Mouse (Mus musculus): Measurements from ENCODE around the gene Top2a.

Top2a gene

DNA sequence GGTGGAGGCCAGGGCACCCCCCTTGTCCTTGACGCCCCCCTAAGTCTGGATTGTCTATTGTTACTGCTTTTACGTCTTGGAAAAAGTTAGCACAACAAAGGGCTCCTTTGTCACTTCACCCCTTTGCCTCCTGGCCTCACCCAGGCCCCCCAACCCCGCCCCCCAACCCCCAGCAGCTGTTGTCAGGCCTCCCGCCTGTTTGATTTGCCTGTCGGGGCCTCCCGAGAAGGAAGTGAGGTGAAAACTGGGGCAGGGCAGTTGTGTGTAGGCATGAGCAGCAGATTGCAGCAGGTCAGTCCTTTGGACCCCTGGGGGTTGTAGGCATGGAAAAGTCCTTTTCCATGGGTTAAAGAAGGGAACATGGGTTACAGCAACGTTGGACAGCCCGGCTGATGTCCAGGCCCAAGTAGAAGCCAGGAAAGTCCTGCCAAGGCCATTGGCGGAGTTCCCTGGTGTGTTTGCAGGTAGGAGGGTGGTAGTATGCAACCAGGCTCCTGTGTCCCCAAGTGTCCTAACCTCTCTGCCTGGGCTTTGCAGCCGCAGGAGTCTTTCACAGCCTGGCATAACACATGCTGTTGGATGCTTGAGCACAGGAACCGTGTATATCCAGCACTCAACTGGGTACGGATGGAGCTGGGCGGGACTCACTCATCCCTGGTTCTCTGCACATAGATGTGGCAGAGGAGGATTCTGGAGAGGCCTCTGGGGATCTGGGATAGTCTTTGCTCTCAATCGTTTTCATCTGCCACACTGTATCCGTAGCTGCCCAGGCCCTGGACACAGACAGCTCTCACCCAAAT lies 59.2 kb downstream of the Top2a start:
- DNase-seq (ENCODE audit: low spot score): no peak

DNA sequence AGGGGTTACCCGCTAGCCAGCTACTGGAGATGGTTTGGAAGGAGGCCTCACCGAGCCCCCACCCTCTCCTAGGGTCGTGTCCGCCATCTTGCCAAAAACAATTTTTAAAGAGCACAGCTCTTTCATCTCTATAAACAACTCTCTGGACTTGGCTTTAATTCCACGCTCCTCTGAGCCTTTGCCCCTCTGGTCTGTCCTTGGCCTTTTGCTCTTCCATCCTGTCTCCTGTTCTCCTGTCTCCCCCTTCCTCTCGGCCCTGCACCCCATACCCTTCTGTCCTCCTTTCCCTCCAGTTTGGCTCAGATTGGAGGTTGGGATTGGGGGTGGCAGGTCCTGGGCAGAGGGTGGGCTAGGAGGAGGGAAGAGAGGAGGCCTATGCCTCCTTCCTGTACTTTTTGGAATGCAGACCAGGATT lies 59.8 kb downstream of the Top2a start:
- no peak for DNase-seq (ENCODE audit: low spot score)

DNA sequence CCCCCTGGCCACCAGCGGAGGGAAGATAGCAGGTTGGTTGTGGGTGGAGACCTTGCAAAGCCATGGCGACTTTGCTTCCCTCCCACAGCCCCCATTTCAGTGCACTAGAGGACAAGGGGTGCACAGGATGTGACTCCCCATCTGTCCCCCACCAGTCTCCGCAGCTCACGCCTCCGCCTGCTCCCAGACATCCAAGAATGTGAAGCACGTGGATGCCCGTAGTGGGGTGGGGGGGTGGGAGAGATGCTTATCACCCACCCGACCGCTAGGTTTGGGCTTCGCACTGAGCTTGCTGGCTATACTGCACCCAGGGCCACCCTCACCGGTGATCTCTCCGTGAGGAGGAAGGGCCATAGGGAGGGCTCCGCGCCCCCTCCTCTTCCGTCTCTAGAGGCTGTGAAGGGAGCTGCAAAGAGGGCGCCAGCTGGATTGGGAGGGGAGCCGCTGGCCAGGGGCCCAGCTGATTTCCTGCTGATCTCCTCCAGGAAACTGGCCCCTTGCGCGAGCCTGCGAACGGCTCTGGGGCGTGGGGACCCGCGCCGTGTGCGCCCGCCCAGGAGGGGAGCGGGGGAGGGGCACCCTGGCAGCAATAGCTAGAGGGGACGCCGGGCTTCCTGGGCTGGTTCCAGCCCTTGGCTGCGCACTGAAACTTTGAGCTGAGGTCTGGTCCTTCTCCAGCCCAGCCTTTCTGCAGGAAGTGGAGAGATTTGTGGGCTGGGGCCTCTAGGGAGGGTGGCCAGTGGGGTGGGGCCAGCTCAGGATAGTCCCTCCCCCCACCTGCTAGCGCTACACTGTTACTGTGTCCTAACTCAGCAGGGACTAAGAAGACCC lies 60.6 kb downstream of the Top2a start:
- DNase-seq (ENCODE audit: low spot score): no peak

DNA sequence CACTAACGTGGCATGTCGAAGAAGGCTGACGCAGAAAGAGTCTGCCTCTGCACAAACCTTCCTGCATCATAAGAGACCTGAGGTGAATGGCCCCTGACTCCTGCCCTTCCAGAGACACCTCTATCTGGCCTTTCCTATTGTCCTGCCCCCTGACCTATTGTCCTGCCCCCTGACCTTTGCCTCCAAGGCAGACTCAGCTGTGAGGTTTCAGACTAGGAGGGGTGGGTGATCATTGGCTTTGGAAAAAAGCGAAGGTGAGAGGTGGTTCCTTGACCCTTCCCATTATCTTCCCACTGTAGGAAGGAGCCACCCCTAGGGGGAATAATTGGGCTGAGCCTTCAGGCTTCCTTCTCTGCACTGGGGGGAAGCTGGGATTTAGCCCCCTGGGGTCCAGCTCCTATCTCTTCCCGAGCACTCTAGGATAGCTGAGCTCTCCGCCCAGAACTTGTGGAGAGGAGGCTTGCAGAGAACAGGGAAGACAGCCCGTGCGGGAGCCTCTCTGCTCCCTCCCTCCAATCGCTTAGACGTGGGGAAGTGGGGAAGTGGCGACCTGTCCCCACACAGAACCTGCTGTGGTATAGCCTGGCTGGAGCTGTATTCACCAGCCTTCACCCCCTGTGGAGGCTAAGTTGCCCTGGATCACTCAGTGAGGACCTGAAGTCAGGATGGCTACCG lies 61.4 kb downstream of the Top2a start:
- no peak for DNase-seq (ENCODE audit: low spot score)

DNA sequence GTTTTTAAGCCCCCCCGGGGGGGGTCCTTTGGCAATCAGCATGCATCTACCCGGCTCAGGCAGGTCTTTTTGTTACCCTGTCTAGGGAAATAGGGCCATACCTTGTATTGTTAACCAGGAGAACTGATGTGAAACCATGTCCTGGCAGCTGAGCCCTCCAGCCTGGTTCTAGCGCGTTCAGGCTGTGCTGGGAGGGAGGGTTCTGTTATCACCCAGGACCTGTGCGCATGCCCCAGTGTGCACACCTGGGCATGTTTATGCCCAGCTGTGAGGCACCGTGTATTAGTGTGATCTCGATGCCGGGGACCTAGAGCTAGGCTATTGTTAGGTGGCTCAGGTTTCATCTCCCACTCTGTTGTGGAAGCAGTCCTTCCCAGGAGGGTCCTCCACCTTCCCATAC lies 62.2 kb downstream of the Top2a start:
- no peak for DNase-seq (ENCODE audit: low spot score)

DNA sequence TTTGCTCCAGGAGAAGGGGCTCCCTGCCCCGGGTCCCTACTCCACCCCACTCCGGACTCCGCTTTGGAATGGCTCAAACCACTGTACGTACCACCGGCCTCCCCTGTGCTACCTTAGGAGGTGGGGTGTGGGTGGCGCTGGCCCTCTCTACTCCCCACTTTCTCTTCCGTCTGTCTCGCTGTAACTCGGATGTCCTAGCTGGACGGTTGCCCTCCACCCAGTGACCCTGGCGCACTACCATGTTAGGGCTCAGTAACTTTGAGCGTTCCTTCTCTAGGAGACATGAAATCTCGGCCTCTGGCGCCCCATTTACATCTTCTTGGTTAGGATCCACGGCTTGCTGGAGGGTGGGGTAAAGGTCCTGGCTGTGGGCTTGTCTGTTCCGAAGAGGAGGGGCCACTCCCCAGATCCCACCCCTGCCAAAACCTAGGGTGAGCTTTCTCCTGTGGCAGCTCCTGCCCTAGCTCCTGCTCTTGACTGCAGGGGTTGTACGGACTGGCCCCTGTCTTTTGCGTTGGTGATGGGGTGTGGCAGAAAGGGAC lies 62.9 kb downstream of the Top2a start:
- DNase-seq (ENCODE audit: low spot score): no peak

DNA sequence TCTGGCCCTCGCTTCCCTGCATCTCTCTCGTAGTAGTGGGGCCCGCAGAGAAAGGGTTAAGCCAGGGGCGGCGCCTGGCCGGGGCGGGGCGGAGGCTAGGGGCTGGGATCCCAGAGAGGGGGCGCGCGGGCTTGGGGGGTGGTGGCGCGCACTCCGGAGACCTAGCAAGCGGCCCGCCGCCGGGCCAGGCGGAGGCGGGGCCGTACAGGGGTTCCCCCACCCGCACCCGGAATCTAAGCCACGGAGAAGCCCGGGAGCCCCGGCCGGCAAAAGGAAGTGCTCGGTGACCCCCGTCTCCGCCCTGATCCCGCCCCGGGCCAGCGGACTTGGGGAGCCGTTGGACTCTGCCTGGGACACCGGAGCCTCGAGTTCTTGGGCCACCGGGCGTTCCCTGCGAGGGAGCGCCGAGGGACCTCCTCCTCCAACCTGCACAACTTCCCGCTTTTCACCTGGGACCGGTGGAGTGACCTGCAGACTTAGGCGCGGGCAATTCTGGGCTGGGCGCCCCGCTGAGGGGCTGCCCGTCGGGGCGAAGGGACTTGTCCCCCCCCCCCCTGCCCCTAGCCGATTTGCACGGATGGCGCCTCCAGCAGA lies 63.6 kb downstream of the Top2a start:
- DNase-seq (ENCODE audit: low spot score): no peak

DNA sequence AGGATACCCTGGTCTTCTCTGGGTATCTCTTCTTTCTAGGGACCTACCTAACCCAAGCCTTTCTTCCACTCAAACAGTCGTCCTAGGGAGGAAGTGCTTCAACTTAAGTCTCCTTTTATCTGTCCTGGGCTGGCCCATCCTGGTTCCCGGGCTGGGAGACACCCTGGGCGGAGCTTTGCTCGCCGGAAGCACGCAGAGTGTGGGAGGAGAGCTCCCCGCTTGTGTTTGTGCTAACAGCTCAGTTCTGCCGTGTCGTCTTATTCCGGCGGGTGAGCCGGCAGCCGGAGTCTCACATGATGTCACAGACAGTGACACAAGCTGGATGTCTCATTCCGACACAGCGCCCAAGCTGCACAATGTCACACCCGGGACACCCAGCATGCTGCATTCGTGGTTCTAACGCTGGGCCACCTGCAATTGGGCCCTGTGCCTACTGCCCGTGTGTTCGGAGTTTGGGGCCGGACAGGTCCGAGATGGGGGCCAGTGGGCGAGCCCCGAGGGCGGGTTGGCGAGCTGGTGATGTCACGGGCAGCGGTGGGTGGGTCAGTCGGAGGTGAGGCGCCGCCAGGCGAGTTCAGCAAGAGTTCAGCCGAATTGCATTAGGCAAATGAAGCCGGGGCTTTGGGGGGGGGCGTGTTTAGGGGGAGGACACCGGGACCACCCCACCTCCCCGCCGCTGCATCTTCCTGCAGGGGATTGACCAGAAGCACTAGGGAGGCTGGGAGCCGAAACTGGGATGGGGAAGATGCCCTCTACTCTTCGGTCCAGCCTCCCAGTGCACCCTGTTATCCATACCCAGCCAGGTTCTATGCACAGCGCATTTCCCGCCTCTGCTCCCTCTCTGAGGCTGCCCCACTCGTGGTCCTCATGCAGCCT lies 64.3 kb downstream of the Top2a start:
- peak; percentile 80 for DNase-seq (ENCODE audit: low spot score)

DNA sequence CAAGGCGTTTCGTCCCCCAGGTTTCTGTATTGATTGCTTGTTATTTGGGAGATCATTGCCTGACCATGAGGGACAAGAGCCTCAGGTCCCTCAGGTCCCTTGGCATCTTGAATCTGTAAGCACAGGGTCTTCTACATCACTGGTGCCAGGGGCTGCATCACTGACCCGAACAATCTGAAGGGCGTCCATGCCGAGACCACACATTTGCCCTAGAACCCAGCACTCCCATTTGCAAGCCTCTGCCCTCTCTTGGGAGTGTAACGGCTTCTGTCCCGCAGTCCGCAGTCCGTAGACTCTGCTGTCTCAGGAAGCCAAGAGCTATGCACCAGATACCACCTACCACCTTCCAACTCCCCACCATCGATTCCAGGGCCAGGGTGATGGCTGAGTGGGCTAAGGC lies 67.6 kb downstream of the Top2a start:
- DNase-seq (ENCODE audit: low spot score): no peak

DNA sequence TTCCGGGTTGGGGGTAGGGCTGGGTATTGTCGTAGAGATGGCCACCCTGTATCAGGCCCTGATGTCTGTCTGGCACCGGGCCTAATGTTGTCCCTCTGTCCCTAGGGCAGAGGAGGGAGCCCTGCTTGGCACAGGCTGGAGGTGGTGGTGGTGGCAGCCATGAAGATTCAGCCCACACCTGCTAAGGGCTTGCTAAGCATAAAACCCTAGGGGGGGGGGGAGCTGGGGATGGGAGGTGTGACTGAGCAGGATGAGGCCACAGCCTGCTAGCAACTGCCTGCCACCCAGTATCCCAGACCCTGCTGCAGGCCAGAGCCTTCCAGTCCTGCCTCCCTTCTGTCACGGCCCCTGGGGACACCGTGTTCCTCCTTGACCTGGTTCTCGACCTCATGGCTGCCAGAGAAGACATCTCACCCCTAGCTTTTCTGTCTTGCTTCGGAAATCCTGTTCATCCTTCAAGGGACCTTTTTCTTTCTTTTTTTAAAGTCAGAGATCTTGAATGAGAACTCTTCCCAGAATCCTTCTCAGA lies 68.2 kb downstream of the Top2a start:
- DNase-seq (ENCODE audit: low spot score): no peak

DNA sequence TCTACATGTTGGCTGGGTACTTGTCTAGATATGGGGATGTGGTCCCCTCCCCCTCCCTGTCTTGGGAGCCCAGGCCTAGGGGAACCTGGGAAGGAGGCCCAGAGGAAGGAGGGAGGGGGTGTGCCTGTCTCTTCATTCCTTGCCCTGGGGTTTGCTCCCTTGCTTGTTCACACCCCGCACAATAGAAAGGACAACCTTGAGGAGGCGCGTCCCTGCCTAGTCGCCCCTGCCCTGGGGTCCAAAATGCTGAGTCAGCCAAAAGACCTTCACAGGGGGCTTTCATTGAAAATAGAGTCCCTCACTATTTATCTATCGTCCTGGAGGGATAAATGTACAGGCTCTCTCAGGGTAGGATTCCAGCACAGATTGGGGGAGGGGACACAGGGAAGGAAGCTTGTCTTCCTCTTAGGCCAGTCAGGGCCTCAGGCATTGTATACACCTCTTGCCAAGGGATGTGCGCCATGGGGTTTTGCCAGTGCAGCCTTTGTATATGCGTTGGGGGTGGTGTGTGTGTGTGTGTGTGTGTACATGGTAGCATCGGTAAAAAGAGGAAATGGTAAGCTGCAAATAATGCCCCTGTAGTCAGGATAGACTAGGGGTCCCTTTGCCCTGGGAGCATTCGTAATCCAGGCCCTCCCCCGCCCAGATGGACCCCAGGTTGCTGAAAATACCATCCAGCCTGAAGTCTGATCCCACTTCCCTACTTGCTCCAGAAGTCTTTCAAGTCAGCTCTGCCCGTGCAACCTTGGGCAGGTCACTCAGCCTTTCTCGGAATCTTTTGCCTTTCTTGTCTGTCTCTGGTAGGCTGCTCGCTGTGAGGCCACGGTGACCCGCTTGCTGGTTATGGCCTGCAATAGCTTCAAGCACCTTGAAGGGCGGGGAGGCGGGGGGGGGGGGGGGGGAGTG lies 68.9 kb downstream of the Top2a start:
- DNase-seq (ENCODE audit: low spot score): no peak

DNA sequence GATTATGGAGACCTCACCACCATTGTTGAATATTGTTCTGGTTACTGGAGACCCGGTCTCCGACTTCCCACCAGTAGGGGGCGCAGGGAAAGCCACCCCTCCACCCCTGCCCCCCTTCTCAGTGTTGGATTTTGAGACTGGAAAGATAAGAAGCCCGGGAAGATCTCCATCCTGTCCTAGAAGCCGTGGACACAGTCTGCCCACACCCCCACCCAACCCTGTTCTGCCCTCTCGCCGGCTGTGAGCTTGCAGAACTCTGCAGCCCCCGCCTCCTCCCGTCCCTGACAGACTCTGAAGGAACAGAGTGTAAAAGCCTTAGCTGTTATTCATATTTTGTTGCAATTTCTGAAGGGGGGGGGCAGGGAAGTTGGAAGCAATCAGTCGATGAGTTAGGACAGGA lies 69.6 kb downstream of the Top2a start:
- no peak for DNase-seq (ENCODE audit: low spot score)

DNA sequence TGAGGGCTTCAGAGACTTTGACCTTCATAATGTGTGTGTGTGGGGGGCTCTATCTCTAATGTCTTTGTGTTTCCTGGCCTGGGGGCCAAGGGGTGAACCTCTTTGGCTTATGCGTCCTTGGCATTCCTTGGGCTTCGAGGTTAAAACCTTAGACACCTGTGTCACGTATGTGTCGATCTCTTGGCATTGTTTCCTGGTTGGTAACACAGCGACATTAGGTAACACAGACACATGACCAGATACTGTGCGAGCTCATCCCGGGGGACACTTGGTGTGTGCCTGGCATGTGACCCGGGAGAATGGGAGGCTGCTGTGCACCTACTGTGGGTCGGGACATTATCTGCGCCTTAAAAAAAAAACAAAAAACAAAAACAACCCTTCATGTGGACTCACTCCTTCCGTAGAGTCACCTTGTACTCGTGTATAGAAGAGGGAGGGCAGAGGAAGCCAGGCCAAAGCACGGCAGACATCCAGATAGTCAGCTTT lies 70.1 kb downstream of the Top2a start:
- no peak for DNase-seq (ENCODE audit: low spot score)

DNA sequence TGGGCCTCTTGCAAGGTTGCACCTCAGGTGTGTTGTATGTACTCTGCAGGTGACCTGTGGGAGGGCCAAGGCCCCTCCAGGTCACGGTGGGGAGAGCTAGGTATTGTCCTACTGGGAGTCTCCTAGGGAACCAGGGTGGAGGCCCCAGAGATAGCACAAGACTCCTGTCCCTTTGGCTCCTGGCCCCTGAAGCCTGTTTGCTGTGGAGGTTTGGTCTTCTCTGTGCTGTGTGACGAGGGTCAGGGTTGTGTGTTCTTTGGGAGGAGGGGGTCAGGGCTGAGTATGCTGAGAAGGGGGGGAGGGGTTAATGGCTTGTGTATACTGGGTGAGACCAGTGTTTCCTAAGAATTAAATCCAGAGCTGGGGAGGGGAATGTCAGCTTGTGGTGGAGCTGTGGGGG lies 70.6 kb downstream of the Top2a start:
- no peak for DNase-seq (ENCODE audit: low spot score)

DNA sequence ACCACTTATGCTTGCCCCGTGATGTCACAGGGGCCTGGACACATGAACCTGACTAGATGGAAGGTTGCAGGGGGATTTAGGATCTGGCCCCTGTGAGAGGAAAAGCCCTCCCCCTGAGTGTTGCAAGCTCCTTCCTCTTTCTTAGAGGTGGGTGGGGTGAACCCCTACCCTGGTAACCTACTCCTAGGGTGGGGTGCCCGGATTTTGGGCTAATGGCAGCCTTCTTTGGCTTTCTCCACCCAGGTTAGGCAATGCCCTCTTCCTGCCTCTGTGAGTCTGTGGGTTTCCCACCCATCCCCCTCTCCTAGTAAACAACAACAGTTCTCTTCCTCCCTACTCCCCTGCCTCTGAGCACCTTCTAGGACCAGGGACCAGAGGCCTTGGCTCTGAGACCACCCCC lies 71.3 kb downstream of the Top2a start:
- DNase-seq (ENCODE audit: low spot score): no peak

DNA sequence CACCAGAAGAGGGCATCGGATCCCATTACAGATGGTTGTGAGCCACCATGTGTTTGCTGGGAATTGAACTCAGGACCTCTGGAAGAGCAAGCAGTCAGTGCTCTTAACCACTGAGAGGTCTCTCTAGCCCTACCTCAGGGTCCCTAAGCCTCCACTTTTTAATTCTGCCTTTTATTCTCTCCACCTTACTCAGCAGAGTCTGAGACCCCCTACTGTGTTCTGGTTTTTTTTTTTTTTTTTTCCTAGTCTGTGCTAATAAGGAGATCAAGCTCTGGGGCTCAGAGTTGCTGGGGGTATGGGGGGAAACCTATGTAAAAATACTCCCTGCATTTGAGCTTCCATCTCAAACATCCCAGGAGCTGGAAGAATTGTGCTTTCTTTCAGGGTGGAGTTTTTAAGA lies 71.9 kb downstream of the Top2a start:
- no peak for DNase-seq (ENCODE audit: low spot score)

DNA sequence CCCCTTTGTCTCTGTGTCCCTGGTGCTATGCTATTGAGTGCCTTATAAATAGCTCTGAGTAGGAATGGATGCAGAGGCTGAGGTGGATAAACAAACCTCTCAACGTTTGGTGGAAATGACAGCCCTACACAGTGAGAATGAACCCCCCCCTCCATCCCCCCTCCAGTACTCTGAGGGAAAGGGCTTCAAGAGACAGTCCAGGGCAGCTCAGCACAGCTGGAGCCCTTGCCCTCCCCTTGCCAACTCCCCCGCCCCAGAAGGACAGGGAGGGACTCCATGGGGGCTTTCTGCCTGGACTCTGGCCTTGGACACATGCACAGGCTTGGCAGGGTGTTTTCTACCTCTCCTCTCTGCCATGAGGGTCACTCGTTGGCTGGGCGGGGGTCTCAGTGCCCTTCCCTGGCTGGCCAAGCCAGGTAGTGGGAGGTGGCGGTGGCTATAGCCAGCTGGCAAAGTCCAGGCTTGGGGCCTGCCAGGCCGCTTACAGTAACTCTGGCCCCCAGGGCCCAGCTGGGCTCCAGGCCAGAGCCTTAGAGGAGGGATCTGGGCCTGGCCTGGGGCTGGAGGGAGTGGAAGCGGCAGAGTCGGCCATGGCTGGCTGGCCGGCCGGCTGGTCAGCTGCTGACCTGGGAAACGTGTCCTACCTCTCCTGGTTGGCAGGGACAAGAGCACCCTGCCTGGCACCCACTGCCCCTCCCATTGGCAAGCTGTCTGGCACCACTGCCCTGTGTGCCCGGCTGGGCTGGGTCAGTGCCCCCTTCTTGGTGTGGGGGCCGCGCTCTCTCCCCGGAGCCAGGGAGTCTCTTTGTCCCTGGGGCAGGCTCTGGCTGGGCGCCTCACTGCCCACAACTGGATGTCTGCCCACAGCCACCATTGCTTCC lies 72.7 kb downstream of the Top2a start:
- DNase-seq (ENCODE audit: low spot score): no peak

DNA sequence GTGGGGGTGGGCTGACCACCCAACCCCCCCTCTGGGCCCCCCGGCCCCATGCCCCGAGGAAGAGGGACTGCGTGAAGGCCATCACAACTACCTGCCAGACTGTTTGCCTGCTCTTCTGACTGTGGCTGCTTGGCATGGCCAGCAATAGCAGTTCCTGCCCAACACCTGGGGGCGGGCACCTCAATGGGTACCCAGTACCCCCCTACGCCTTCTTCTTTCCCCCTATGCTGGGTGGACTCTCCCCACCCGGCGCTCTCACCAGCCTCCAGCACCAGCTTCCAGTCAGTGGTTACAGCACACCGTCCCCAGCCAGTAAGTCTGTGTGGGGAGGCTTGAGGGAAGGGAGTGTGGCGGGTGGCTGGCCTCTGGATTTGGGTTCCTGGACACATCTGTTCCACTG lies 73.5 kb downstream of the Top2a start:
- no peak for DNase-seq (ENCODE audit: low spot score)

Data from c-Kit-positive CD71-positive TER-119-positive erythroid progenitor cells, embryonic 14.5 days (primary cell).